Mouse (Mus musculus) embryonic facial prominence, embryonic 14.5 days (tissue): ENCODE measurements around the gene Synrg. TPM values are rescaled to one million over a fixed set of nuclear protein-coding genes. Genes with fewer than 3 reads are reported as not detected.
A peak's percentile ranks its signal among the peaks of the same experiment; 100 is the strongest.

Experiments used
- ATAC-seq: fragments of 200-750 bp; cut with Nextera tagmentation; 2 replicates; pipeline ENCODE4 v1.8.0; 2017; ENCODE audit warnings: low read depth, moderate number of reproducible peaks, moderate TSS enrichment
- DNase-seq: peaks from one replicate; pipeline ENCODE4 v3.0.0-alpha.2; 2015; ENCODE audit warnings: low spot score
- H3K27ac ChIP-seq: fragments of 300-500 bp; sonication (generic); replicated peaks from 2 replicates; pipeline ENCODE4 v1.5.1; 2014; ENCODE audit warnings: low read depth, mild to moderate bottlenecking, low read length, moderate library complexity
- H3K27me3 ChIP-seq: fragments of 300-500 bp; sonication (generic); replicated peaks from 2 replicates; pipeline ENCODE4 v1.6.1; 2014; ENCODE audit warnings: low read length; ENCODE audit not compliant: control insufficient read depth, insufficient read depth
- H3K36me3 ChIP-seq: fragments of 300-500 bp; sonication (generic); 2 replicates; pipeline ENCODE4 v1.6.1; 2014; ENCODE audit warnings: low read length, mixed read lengths; ENCODE audit not compliant: control insufficient read depth, insufficient read depth
- H3K4me1 ChIP-seq: fragments of 300-500 bp; sonication (generic); 2 replicates; pipeline ENCODE4 v1.6.1; 2014; ENCODE audit warnings: antibody characterized with exemption, low read length; ENCODE audit not compliant: control insufficient read depth, insufficient read depth
- H3K4me2 ChIP-seq: fragments of 300-500 bp; sonication (generic); 2 replicates; pipeline ENCODE4 v1.6.1; 2014; ENCODE audit warnings: low read depth, mild to moderate bottlenecking, low read length, moderate library complexity, mixed read lengths
- H3K4me3 ChIP-seq: fragments of 300-500 bp; sonication (generic); 2 replicates; pipeline ENCODE4 v1.5.1; 2014; ENCODE audit warnings: low read depth, mild to moderate bottlenecking, low read length
- H3K9ac ChIP-seq: fragments of 300-500 bp; sonication (generic); 2 replicates; pipeline ENCODE4 v1.6.1; 2014; ENCODE audit warnings: low read depth, mild to moderate bottlenecking, low read length, moderate library complexity, mixed read lengths
- H3K9me3 ChIP-seq: fragments of 300-500 bp; sonication (generic); 2 replicates; pipeline ENCODE4 v1.6.1; 2016; ENCODE audit warnings: low read length; ENCODE audit not compliant: control insufficient read depth
- WGBS: fragments of 180-500 bp; shearing (Covaris S2); extraction: QIAGEN DNeasy Blood & Tissue Kit; methylation state at CpG from one replicate; pipeline ENCODE4 v1.1.7; 2014; 5-methylcytosine and 5-hydroxymethylcytosine counted together
- polyA plus RNA-seq: library from polyadenylated mRNA; unstranded; fragments of >200 nt; fragmentation: Nextera tagmentation; extraction: Ambion mirVana; gene quantifications from 2 replicates; pipeline ENCODE4 v1.2.1, GENCODE M21; 2014

The Synrg gene
- polyA plus RNA-seq, 1 experiment from 2014 or later = 10.1 TPM

DNA sequence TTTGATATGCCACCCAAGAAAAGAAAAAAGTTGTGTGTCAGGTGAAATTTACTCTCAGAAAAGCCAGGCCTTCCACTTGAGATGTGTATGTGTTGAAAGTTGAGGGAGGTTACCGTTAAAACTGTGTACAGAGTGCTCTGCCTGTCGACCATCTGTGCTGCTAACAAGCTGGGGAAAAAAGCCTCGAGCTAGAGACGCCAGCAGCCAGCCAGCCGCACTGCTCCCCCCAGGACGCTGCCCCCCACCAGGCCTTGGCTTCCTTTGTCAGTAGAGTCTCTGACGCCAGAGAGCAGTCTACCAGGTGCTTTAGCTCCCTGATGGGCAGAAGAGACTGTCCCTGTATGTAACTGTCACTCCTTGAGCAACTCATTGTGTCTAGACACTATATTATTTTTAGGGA, 48.9 kb downstream of the Synrg start:
- Histone ChIP-seq H3K4me3 (no peak overlapping the region), H3K27ac (peak overlapping the region; percentile 24), H3K36me3 (peaks cover 28% of the 10 kb centered on the region), H3K4me1 (peaks cover 4% of the 10 kb centered on the region; the same call in 1 of the 2 replicates), H3K9ac (0 out of 2 replicates have a peak overlapping the region, but pooled peaks have one; percentile 20), H3K4me2 (no peak overlapping the region), H3K9me3 (no peaks in the 10 kb centered on the region), H3K27me3 (no peaks in the 10 kb centered on the region)
- ATAC-seq (no peak), DNase-seq (peak; percentile 36)
- WGBS = 9% methylated on average over 7 of the region's 7 CpGs

- H3K4me1 ChIP-seq = peaks cover 4% of the 10 kb centered on the region; the same call in 1 of the 2 replicates
- H3K9me3 ChIP-seq = no peaks in the 10 kb centered on the region
- no peak overlapping the region for H3K9ac ChIP-seq
- H3K4me2 ChIP-seq = no peak overlapping the region
- H3K27ac ChIP-seq = no peak overlapping the region
- no peak for DNase-seq
- H3K36me3 ChIP-seq = peaks cover 20% of the 10 kb centered on the region
- no peaks in the 10 kb centered on the region for H3K27me3 ChIP-seq
- ATAC-seq = no peak
- 85% methylated on average over 6 of the region's 6 CpGs for WGBS
- H3K4me3 ChIP-seq = no peak overlapping the region
Observed at GRCm38 (mm10) chr11:84016147-84016809, 52.0 kb downstream of the Synrg start.

GRCm38 (mm10) chr11:84016810-84017508, 52.7 kb downstream of the Synrg start:
- no peak overlapping the region for H3K27ac ChIP-seq
- ATAC-seq (no peak), DNase-seq (no peak)
- no peak overlapping the region for H3K4me2 ChIP-seq
- no peaks in the 10 kb centered on the region for H3K27me3 ChIP-seq
- H3K4me1 ChIP-seq = peaks cover 4% of the 10 kb centered on the region; the same call in 1 of the 2 replicates
- 93% methylated on average over 7 of the region's 7 CpGs for WGBS
- no peak overlapping the region for H3K4me3 ChIP-seq
- no peak overlapping the region for H3K9ac ChIP-seq
- peaks cover 27% of the 10 kb centered on the region for H3K36me3 ChIP-seq
- H3K9me3 ChIP-seq = no peaks in the 10 kb centered on the region

GRCm38 (mm10) chr11:84027231-84027630, 63.0 kb downstream of the Synrg start:
- no peak for ATAC-seq

GRCm38 (mm10) chr11:84028271-84029028, 64.2 kb downstream of the Synrg start:
- no peaks in the 10 kb centered on the region for H3K27me3 ChIP-seq
- H3K36me3 ChIP-seq = peaks cover 63% of the 10 kb centered on the region
- H3K4me2 ChIP-seq = no peak overlapping the region
- no peak overlapping the region for H3K9ac ChIP-seq
- H3K9me3 ChIP-seq = no peaks in the 10 kb centered on the region
- no peaks in the 10 kb centered on the region for H3K4me1 ChIP-seq
- no peak overlapping the region for H3K27ac ChIP-seq
- ATAC-seq (no peak), DNase-seq (no peak)
- 74% methylated on average over 9 of the region's 9 CpGs for WGBS
- no peak overlapping the region for H3K4me3 ChIP-seq

More at GRCm38 (mm10) chr11:84027231-84027630, 63.0 kb downstream of the Synrg start:
- Histone ChIP-seq H3K4me3 (no peak overlapping the region), H3K4me1 (no peaks in the 10 kb centered on the region), H3K36me3 (peaks cover 68% of the 10 kb centered on the region), H3K9me3 (no peaks in the 10 kb centered on the region), H3K27ac (no peak overlapping the region), H3K9ac (no peak overlapping the region), H3K27me3 (no peaks in the 10 kb centered on the region), H3K4me2 (no peak overlapping the region)
- WGBS = 86% methylated on average over 5 of the region's 5 CpGs
- no peak for DNase-seq

GRCm38 (mm10) chr11:84031971-84032370, 67.7 kb downstream of the Synrg start:
- WGBS = 51% methylated on average over 9 of the region's 9 CpGs
- H3K9me3 ChIP-seq = no peaks in the 10 kb centered on the region

GRCm38 (mm10) chr11:84032559-84032958, 68.3 kb downstream of the Synrg start:
- no peaks in the 10 kb centered on the region for H3K4me1 ChIP-seq
- no peaks in the 10 kb centered on the region for H3K27me3 ChIP-seq
- DNase-seq (no peak), ATAC-seq (no peak)
- no peak overlapping the region for H3K4me3 ChIP-seq
- no peak overlapping the region for H3K9ac ChIP-seq
- H3K27ac ChIP-seq = no peak overlapping the region
- no peaks in the 10 kb centered on the region for H3K9me3 ChIP-seq
- 80% methylated on average over 5 of the region's 5 CpGs for WGBS
- H3K36me3 ChIP-seq = peaks cover 27% of the 10 kb centered on the region; the same call in 1 of the 2 replicates
- no peak overlapping the region for H3K4me2 ChIP-seq

More at GRCm38 (mm10) chr11:84031971-84032370, 67.7 kb downstream of the Synrg start:
- Histone ChIP-seq H3K27ac (no peak overlapping the region), H3K9ac (no peak overlapping the region), H3K36me3 (peaks cover 33% of the 10 kb centered on the region), H3K27me3 (no peaks in the 10 kb centered on the region), H3K4me2 (no peak overlapping the region), H3K4me1 (no peaks in the 10 kb centered on the region), H3K4me3 (no peak overlapping the region)
- no peak for DNase-seq
- no peak for ATAC-seq

- no peak for ATAC-seq
- Histone ChIP-seq H3K27me3 (no peaks in the 10 kb centered on the region), H3K9ac (no peak overlapping the region), H3K4me3 (no peak overlapping the region), H3K4me2 (no peak overlapping the region), H3K27ac (no peak overlapping the region), H3K36me3 (peaks cover 17% of the 10 kb centered on the region; the same call in 1 of the 2 replicates), H3K4me1 (no peaks in the 10 kb centered on the region), H3K9me3 (no peaks in the 10 kb centered on the region)
- DNase-seq = no peak
- 40% methylated on average over 5 of the region's 5 CpGs for WGBS
Observed at GRCm38 (mm10) chr11:84033671-84034070, 69.4 kb downstream of the Synrg start.
